Mouse (Mus musculus): ENCODE measurements around the gene Etv6.

Etv6 gene

GRCm38 (mm10) chr6:134140718-134141615 is 105.5 kb downstream of the Etv6 start:
- in situ Hi-C loops (cut with MboI, MseI) = loop anchor here (25.0 kb wide), 1 partner anchor 1821 kb away; no protein-coding TSS in a partner anchor

- in situ Hi-C loops (cut with MboI, MseI) = loop anchor here (25.0 kb wide), 1 partner anchor 1821 kb away; no protein-coding TSS in a partner anchor
Measured at GRCm38 (mm10) chr6:134141616-134142165, 106.2 kb downstream of the Etv6 start.

DNA sequence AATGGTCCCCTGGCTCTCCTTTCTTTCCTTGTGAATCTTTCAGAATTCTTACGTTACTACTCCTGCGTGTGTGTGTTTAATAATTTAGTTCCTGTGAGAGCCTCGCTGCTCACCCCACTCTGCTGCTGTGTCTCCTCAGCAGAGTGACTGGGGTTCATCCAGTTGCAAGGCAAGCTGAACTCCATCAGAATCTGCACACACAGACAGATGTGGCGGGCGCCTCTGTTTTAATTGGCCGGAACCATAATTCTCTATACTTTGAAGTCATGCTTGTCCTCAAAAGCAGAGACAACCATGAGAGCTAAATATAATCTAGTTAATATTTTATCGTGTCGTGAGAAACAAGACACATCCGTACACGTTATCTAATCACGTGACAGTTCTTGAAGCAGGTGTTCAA is 107.2 kb downstream of the Etv6 start:
- in situ Hi-C loops (cut with MboI, MseI) = loop anchor here (25.0 kb wide), 1 partner anchor 1820 kb away; no protein-coding TSS in a partner anchor

DNA sequence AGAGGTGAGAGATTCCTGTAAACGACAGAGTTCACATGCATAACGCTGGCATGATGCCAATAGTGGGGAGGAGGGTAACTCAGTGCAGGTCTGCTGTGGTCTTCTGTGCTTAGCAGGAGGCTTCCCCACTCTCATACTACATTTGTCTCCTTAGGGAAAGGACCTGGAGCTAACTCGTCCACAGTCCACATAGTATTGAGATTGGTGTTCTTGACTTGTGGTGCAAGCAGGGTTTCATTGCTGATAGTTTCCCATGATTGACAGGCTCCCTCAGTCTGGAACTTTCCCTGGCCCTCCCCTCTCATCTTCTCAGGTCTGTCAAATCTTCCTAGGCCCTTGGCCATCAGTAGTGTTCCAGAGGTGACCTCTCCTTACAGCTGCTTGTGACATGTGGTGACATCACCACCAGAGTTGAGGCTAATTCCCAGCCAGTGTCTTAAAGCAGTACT is 108.2 kb downstream of the Etv6 start:
- in situ Hi-C loops (cut with MboI, MseI) = loop anchor here (25.0 kb wide), 1 partner anchor 1819 kb away; no protein-coding TSS in a partner anchor

DNA sequence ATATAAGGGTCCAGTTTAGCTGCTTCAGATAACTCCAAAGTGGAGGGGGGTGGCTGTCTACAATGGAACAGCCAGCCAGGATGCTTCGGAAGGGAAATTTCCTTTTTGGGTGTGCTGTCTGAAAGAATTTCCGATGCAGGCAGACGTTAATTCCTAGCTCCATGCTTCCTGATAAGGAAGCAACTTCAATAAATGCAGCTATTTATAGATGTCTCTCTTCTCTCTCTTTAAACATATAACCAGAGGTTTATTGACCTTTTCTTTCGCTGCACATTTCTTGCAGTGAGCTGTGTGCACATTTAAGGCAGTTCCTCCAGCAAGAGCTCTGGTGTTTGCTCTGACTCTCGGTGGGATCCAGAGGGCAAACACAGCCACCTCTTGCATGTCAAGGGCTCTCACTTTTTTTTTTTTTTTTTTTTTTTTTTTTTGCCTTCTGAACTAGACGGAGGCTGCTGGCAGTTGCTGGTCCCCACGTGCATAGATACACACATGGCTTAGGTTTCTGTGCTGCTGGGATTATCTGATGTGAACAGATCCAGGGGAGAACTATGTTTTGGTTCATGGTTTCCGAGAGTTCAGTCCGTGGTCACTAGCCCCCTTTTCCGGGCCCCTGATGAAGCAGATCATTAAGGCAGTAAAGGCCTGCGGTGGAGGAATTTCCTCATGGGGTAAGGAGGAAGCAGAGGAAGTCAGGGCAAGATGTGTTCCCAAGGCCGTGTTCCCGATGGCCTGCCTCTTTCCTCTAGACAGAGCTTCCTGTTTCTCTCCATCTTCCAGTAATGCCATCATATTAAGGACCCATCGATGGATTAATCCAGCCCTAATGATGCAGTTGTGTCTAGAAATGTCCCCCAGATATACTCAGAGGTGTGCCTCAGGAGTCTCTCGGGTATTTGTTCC is 109.0 kb downstream of the Etv6 start:
- in situ Hi-C loops (cut with MboI, MseI) = loop anchor here (25.0 kb wide), 1 partner anchor 1818 kb away; no protein-coding TSS in a partner anchor

- in situ Hi-C loops (cut with MboI, MseI) = loop anchor here (25.0 kb wide), 1 partner anchor 1814 kb away; no protein-coding TSS in a partner anchor
Measured at GRCm38 (mm10) chr6:134147596-134148442, 112.3 kb downstream of the Etv6 start.

GRCm38 (mm10) chr6:134148443-134148942 is 113.0 kb downstream of the Etv6 start:
- in situ Hi-C loops (cut with MboI, MseI) = loop anchor here (25.0 kb wide), 1 partner anchor 1814 kb away; no protein-coding TSS in a partner anchor

DNA sequence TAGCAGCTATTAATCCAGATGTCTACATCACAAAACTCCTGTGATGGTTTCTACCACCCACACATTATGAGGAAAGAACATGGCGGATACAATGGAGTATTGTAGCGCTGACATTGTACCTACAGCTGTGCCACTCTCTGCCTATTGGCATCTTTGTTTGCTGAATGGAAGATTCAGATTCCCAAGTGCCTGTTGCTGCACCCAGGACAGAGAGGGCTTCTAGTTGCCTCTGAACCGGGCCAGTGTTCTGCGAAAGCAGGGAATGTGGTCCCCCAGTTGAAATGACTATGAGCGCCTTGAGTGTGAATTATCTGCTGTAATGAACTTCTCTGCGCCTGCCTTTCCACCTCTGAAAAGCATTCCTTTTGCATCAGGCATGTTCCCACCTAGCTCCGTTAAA is 114.1 kb downstream of the Etv6 start:
- in situ Hi-C loops (cut with MboI, MseI) = loop anchor here (25.0 kb wide), 1 partner anchor 1813 kb away; no protein-coding TSS in a partner anchor

DNA sequence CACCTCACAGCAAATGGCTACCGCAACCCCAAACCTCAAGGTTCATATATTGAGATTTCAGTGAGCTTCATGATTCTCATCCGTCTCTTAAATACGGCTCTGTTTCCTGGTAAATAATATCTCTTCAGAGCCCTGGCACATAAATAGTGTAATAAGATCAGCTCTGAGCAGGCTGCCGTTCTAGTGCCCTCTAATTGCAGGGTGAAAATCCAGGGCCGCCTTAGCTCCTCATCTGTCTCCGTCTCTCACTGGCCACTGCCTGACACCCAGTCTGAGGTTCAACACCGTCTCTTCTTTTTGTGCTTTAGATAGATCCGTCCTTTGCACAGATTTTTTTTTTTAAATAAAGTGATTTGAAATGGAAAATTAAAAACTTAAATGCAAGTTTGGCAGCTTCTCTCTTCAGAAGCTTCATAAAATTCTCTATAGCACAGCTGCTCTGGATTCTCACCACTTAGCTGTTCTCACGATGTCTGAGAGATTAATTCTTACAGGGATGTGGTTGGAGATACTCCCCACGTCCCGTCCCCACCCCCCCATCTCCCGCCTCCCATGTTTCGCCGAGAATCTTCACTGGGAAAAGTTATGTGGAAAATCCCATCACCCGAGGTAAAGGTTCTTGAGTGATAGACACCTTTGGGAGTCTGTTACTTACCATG is 115.7 kb downstream of the Etv6 start:
- in situ Hi-C loops (cut with MboI, MseI) = no loop called here

- in situ Hi-C loops (cut with MboI, MseI) = no loop called here
Measured at GRCm38 (mm10) chr6:134151853-134152505, 116.5 kb downstream of the Etv6 start.

- in situ Hi-C loops (cut with MboI, MseI) = no loop called here
Measured at GRCm38 (mm10) chr6:134152539-134152938, 117.0 kb downstream of the Etv6 start.

GRCm38 (mm10) chr6:134154746-134155145 is 119.2 kb downstream of the Etv6 start:
- in situ Hi-C loops (cut with MboI, MseI) = no loop called here

DNA sequence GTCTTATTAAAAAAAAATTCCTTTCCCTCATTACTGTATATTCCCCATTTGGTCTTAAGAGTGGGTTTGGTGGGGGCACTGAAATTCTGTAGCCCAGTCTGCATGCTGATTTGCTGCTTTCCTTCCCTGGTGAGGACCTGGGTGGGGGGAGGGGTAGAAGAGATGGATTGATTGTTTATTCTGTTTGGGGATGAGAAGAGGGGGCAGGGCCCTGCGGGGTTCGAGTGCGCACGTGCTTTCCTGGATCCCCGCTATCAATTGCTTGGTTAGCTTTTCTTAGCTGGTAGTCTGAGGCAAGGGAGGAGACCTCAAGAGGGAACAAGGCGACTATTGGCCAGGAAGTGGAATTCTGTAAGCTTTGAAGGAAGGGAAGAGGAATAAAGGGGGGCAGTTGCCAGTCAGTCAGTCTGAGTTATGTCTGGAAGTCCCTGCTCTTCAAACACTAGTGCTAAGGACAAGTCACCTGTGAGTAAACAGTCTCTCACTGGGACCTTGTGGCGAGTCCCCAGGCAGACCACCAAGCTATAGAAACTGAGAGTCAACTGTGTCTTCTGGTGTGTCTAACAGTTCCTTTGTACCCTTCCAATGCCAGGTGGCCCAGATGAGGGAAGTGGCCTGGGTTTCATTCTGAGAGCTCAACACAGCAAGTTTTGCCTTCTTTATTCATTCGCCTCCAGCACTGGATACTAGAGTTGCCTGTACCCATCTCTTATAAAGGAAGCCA is 120.6 kb downstream of the Etv6 start:
- in situ Hi-C loops (cut with MboI, MseI) = no loop called here

GRCm38 (mm10) chr6:134157533-134158115 is 122.1 kb downstream of the Etv6 start:
- in situ Hi-C loops (cut with MboI, MseI) = no loop called here

DNA sequence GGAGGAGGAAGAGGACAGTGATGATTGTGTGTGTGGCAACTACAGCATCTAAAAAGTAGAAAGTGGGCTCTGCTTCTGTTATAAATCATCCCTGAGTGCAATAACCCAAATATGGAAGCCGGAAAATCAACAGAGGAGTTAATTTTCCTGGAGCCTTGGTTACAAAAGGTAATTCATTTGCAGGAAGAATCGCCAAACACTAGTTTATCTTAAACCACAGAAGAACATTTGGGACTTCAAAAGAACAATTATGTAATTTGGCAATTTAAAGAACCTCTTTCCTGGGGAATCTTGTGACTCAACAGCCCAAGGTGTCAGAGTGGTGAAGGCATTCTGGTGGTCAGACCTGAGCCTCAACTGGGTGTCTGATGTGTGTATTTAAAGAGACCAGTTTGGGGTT is 122.7 kb downstream of the Etv6 start:
- in situ Hi-C loops (cut with MboI, MseI) = no loop called here

DNA sequence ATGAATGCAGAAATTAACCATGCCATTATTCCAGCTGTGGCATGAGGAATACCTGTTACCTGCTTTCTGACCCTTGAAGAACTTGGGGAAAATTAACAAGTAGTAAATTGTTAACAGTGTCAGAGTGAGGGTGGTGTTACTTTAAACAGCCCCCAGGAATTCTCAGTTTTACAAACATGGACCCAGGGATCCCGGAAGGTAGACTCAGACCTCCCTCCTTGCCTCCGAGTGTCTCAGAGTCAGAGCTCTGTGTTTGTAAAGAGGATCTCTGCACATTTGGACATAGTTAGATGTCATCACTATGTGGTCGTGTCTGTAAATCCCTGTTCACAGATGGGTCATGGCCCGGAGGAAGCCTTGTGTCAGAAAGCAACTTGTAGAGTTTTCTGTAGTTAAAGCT is 124.2 kb downstream of the Etv6 start:
- in situ Hi-C loops (cut with MboI, MseI) = no loop called here

DNA sequence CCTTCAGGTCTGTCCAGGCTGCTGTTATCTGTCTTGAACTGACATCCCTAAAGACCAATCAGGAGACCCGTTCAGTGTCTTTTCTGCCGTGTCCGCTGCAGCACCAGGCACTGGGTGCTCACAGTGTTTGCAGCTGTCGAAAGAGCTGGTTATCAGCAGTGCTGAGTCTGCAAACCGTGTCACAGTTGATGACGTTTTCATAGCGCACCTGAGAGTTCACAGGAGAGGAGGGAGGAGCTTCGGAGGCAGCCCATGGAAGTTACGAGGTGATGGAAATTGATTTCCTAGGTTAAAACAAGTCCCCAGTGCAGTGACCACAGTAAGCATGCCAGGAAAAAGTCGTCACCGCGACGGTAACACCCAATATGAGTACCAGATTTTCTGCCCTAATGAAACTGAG is 125.5 kb downstream of the Etv6 start:
- in situ Hi-C loops (cut with MboI, MseI) = no loop called here

DNA sequence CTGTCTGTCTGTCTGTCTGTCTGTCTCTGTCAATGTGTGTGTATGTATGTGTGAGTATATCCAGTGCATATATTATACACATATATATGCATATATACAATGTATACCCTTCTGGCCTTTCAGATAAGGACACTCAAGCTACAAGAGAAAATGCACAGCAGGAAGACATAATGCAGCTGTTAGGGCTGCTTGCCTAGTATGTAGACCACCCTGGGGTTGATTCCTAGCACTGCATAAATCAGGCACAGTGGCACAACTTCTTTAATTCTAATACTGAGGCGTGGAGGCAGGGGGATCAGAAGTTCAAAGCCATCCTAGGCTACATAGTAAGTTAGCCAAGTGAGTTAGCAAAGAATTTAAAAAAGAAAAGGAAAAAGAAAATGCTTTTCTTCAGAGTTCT is 127.8 kb downstream of the Etv6 start:
- in situ Hi-C loops (cut with MboI, MseI) = no loop called here
